ENCODE assay signal across 15 mouse cellular contexts in the genomic region with DNA sequence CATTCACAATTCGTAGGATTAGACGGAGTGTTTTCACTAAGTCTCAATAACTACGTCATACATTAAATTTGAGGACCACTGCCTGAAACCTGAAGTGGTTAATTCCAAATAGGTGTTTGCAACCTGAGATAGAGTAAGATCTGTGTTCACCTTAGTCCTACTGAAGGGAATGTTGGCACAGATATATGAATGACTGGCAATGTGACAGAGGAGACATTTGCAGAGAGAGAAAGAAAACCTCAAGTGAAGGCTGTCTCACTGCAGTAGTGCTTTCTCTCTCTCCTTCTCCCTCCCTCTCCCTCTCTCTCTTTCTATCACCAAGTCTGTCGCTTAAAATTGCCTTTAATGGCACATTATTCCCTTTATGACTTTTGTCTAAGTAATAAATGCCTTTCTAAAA.
A peak's percentile ranks its signal among the peaks of the same experiment; 100 is the strongest.
DNase-seq lines count a peak whose midpoint lies in the region; ATAC-seq and TF ChIP-seq lines count a peak whose summit lies in the region.
"Had no signal": no experiment of that assay in that cellular context is flagged by ENCODE, and none has a peak within 500 bp of the region (broad histone marks: within the 10 kb centered on the region; RNA-seq: fewer than 3 reads in every experiment).

No protein-coding gene starts in this region.

- no peak for ATAC-seq in cerebellum, adult (ENCODE audit: insufficient number of reproducible peaks, low FRiP score, low TSS enrichment)
- ATAC-seq: forebrain, embryonic 14.5 days; forebrain, embryonic 16.5 days had no signal

- DNase-seq in cerebellum, adult 9-10 months: peak; percentile 64
- DNase-seq in cerebellum, postnatal 10 days: peak; percentile 42 to 52
- DNase-seq in cerebellum, postnatal 36 days: no peak
- DNase-seq in brain, adult 2 months (ENCODE audit: low read depth, low spot score): peak; percentile 50
- peak; percentile 7 for DNase-seq in brain, embryonic 14.5 days (ENCODE audit: low read depth)
- no peak for DNase-seq in thymus, postnatal 25 days
- DNase-seq: adrenal gland, adult 2 months; adrenal gland, postnatal 10 days; adrenal gland, postnatal 25 days; cerebellum, adult 8-10 months; embryo, embryonic 11 days; gastrocnemius, adult 2 months had no signal

- TF ChIP-seq POLR2A in brain, embryonic 14.5 days (IDR thresholded peaks at IDR 0.05; ENCODE audit: borderline replicate concordance, extremely low read depth, insufficient read depth, insufficient read length, poor library complexity, severe bottlenecking): no peak

- no peak for TF ChIP-seq CTCF in brain, embryonic 14.5 days (IDR thresholded peaks at IDR 0.05; ENCODE audit: borderline replicate concordance, extremely low read depth, insufficient read depth, insufficient read length)

Comparison
In these comparisons a context has a peak if more than half of its experiments do, and no peak if none do; other contexts are left out.
1. DNase-seq: peak in cerebellum, adult 9-10 months (single experiment), cerebellum, postnatal 10 days (2 of 2), brain, adult 2 months (single experiment) and brain, embryonic 14.5 days (single experiment); none in cerebellum, postnatal 36 days (0 of 2) and thymus, postnatal 25 days (single experiment).